Mouse (Mus musculus): ENCODE data around the gene 4933402D24Rik. TPM values are rescaled to one million over a fixed set of nuclear protein-coding genes. Genes with fewer than 3 reads are reported as not detected.
A peak's percentile ranks its signal among the peaks of the same experiment; 100 is the strongest.

The 4933402D24Rik gene
- not detected in 2 replicates for polyA plus RNA-seq (2015; fragmentation: Nextera tagmentation; extraction: Ambion mirVana)

DNA sequence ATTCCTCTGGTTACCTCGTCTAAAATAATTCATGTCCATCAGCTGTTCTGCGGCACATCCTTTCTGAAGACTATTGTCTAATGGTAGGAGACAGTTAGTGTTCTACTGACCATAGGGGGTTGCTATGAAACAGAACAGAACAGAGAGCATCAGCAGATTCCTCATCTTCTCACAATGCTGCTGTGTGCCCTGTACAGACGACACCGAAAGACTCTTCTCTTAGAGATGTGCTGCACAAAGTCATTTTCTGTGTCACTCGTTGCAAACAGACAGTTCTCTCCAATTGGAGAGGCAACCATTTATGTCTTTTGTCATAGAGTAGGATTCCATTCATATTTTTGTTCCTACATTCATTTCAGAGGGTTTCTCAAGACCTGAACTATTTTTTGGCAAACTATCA lies at the start of gene 4933402D24Rik:
Gene 4933402D24Rik (minus strand): TSS at position 101 of the 400 bp plus-strand sequence.
- 77% methylated on average over 5 of the region's 5 CpGs for WGBS
- H3K4me1 ChIP-seq: peaks cover 4% of the 10 kb centered on the region; the same call in 1 of the 2 replicates

DNA sequence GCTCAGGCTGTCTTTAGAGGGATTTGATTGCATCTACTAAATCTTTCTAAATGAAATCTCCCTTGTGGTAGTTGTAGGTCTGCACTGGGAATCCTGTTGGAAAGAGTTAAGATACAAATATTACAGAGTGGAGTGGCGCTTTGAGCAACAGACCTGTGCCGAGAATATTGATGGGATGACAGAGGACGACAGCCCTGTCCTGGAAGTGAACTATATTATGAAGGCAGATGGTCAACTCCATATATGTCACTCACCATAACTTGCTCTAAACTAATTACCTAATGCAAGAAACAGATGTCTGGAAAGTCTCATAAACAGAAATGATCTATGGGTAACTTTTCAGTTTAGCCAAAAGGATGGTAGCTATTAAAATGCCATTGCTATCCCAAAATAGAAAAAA lies 39.5 kb upstream of the 4933402D24Rik start:
- H3K4me1 ChIP-seq: no peaks in the 10 kb centered on the region
- no peaks in the 10 kb centered on the region for H3K36me3 ChIP-seq
- no peak overlapping the region for H3K4me2 ChIP-seq
- H3K27me3 ChIP-seq: no peaks in the 10 kb centered on the region
- ATAC-seq (ENCODE audit: borderline replicate concordance, extremely low read depth, low FRiP score, low TSS enrichment): no peak
- H3K9me3 ChIP-seq: no peaks in the 10 kb centered on the region
- 54% methylated on average over 3 of the region's 3 CpGs for WGBS
- H3K4me3 ChIP-seq: no peak overlapping the region
- no peak overlapping the region for H3K9ac ChIP-seq
- no peak overlapping the region for H3K27ac ChIP-seq

More for the DNA sequence above, at the start of gene 4933402D24Rik:
- Histone ChIP-seq H3K4me3 (no peak within 1 kb of the TSS), H3K27me3 (no peaks in the 10 kb centered on the region), H3K9ac (no peak within 1 kb of the TSS), H3K27ac (no peak within 1 kb of the TSS), H3K36me3 (no peaks in the 10 kb centered on the region), H3K4me2 (no peak within 1 kb of the TSS), H3K9me3 (no peaks in the 10 kb centered on the region)
- no peak for ATAC-seq (ENCODE audit: borderline replicate concordance, extremely low read depth, low FRiP score, low TSS enrichment)

- ATAC-seq (ENCODE audit: borderline replicate concordance, extremely low read depth, low FRiP score, low TSS enrichment): no peak
- no peaks in the 10 kb centered on the region for H3K4me1 ChIP-seq
These were observed 36.0 kb upstream of the 4933402D24Rik start for GRCm38 (mm10) chr1:63805095-63805494.

GRCm38 (mm10) chr1:63794326-63794725 lies 25.3 kb upstream of the 4933402D24Rik start:
- no peak for ATAC-seq (ENCODE audit: borderline replicate concordance, extremely low read depth, low FRiP score, low TSS enrichment)

More at GRCm38 (mm10) chr1:63805095-63805494, 36.0 kb upstream of the 4933402D24Rik start:
- no peaks in the 10 kb centered on the region for H3K27me3 ChIP-seq
- H3K9me3 ChIP-seq: no peaks in the 10 kb centered on the region
- H3K4me3 ChIP-seq: no peak overlapping the region
- no peak overlapping the region for H3K4me2 ChIP-seq
- H3K9ac ChIP-seq: no peak overlapping the region
- H3K27ac ChIP-seq: no peak overlapping the region
- no peaks in the 10 kb centered on the region for H3K36me3 ChIP-seq

GRCm38 (mm10) chr1:63776902-63777630 lies 8.0 kb upstream of the 4933402D24Rik start:
- H3K36me3 ChIP-seq: no peaks in the 10 kb centered on the region
- no peaks in the 10 kb centered on the region for H3K4me1 ChIP-seq
- no peak overlapping the region for H3K9ac ChIP-seq
- ATAC-seq (ENCODE audit: borderline replicate concordance, extremely low read depth, low FRiP score, low TSS enrichment): no peak
- no peak overlapping the region for H3K27ac ChIP-seq
- no peak overlapping the region for H3K4me2 ChIP-seq
- 52% methylated on average over 4 of the region's 4 CpGs for WGBS
- H3K4me3 ChIP-seq: no peak overlapping the region
- no peaks in the 10 kb centered on the region for H3K9me3 ChIP-seq
- no peaks in the 10 kb centered on the region for H3K27me3 ChIP-seq

More at GRCm38 (mm10) chr1:63794326-63794725, 25.3 kb upstream of the 4933402D24Rik start:
- no peaks in the 10 kb centered on the region for H3K9me3 ChIP-seq
- no peak overlapping the region for H3K4me3 ChIP-seq
- H3K9ac ChIP-seq: no peak overlapping the region
- no peaks in the 10 kb centered on the region for H3K4me1 ChIP-seq
- H3K27me3 ChIP-seq: no peaks in the 10 kb centered on the region
- no peaks in the 10 kb centered on the region for H3K36me3 ChIP-seq
- H3K27ac ChIP-seq: no peak overlapping the region
- H3K4me2 ChIP-seq: no peak overlapping the region

- Histone ChIP-seq H3K4me2 (no peak overlapping the region), H3K4me1 (no peaks in the 10 kb centered on the region), H3K27me3 (no peaks in the 10 kb centered on the region), H3K4me3 (no peak overlapping the region), H3K9me3 (no peaks in the 10 kb centered on the region), H3K36me3 (no peaks in the 10 kb centered on the region), H3K9ac (no peak overlapping the region), H3K27ac (no peak overlapping the region)
- ATAC-seq (ENCODE audit: borderline replicate concordance, extremely low read depth, low FRiP score, low TSS enrichment): no peak
- 29% methylated on average over 1 of the region's 1 CpGs for WGBS
These were observed 7.3 kb upstream of the 4933402D24Rik start for GRCm38 (mm10) chr1:63776396-63776795.

- 47% methylated on average over 7 of the region's 7 CpGs for WGBS
- H3K4me2 ChIP-seq: no peak overlapping the region
- H3K9me3 ChIP-seq: no peaks in the 10 kb centered on the region
- H3K27ac ChIP-seq: no peak overlapping the region
- ATAC-seq (ENCODE audit: borderline replicate concordance, extremely low read depth, low FRiP score, low TSS enrichment): no peak
- H3K4me1 ChIP-seq: peaks cover 4% of the 10 kb centered on the region; the same call in 1 of the 2 replicates
- H3K36me3 ChIP-seq: no peaks in the 10 kb centered on the region
- no peak overlapping the region for H3K4me3 ChIP-seq
- no peaks in the 10 kb centered on the region for H3K27me3 ChIP-seq
- no peak overlapping the region for H3K9ac ChIP-seq
These were observed 1.2 kb upstream of the 4933402D24Rik start for GRCm38 (mm10) chr1:63770309-63770708.

GRCm38 (mm10) chr1:63768112-63768511 lies 955 bp downstream of the 4933402D24Rik start:
- no peak for ATAC-seq (ENCODE audit: borderline replicate concordance, extremely low read depth, low FRiP score, low TSS enrichment)
- WGBS: 41% methylated on average over 8 of the region's 8 CpGs
- H3K27me3 ChIP-seq: no peaks in the 10 kb centered on the region
- no peaks in the 10 kb centered on the region for H3K9me3 ChIP-seq
- no peak overlapping the region for H3K27ac ChIP-seq
- H3K9ac ChIP-seq: no peak overlapping the region
- H3K4me2 ChIP-seq: no peak overlapping the region
- H3K36me3 ChIP-seq: no peaks in the 10 kb centered on the region
- no peak overlapping the region for H3K4me3 ChIP-seq
- peaks cover 4% of the 10 kb centered on the region; the same call in 1 of the 2 replicates for H3K4me1 ChIP-seq

DNA sequence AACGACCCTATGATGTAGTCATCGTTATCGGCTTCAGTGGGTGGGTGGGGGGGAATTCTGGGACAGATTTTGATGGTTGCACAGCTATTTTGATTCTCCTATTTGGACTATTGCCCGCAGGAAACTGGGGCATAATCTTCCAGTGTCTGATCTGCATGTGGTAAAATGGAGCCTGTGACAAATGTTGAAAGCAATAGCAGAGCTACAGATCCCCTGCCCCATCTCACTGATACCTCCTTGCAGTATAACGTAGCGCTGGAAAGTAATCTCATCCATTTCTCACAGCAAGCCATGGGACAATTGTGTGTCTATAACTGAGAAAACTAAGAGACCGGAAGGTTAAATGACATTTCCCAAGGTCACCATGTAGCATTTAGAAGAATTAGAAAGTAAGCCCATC lies 4.7 kb downstream of the 4933402D24Rik start:
- no peak overlapping the region for H3K4me2 ChIP-seq
- H3K4me3 ChIP-seq: no peak overlapping the region
- no peak for ATAC-seq (ENCODE audit: borderline replicate concordance, extremely low read depth, low FRiP score, low TSS enrichment)
- H3K27ac ChIP-seq: no peak overlapping the region
- no peak overlapping the region for H3K9ac ChIP-seq
- no peaks in the 10 kb centered on the region for H3K27me3 ChIP-seq
- H3K36me3 ChIP-seq: no peaks in the 10 kb centered on the region
- H3K4me1 ChIP-seq: no peaks in the 10 kb centered on the region
- no peaks in the 10 kb centered on the region for H3K9me3 ChIP-seq
- WGBS: 75% methylated on average over 7 of the region's 7 CpGs

DNA sequence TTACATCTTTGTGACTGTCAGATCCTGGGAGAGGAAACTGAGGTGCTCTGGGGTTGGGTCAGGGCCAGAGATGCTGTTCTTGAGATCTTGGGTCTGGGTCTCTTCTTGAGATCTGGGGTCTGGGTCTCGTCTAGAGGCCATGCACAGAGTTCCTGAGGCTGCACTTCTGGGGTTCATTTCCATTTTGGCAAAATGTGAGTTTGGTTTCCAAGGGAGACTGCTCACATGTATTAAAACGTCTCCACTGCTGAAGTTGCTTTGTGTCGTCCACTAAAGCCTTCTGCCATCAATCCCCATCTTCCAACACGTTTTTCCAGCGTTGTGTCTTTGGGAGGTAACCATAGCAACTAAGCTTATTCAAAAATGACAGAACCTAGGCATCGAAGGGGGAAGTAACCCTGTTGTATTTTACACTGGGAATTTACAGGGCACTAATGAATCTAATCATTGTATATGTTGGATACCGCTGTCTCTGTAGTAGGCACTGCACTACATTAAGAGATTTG lies 5.1 kb downstream of the 4933402D24Rik start:
- no peak for ATAC-seq (ENCODE audit: borderline replicate concordance, extremely low read depth, low FRiP score, low TSS enrichment)
- 37% methylated on average over 7 of the region's 7 CpGs for WGBS
- Histone ChIP-seq H3K27ac (0 out of 2 replicates have a peak overlapping the region, but pooled peaks have one; percentile 29), H3K4me1 (no peaks in the 10 kb centered on the region), H3K9ac (no peak overlapping the region), H3K9me3 (no peaks in the 10 kb centered on the region), H3K36me3 (no peaks in the 10 kb centered on the region), H3K27me3 (no peaks in the 10 kb centered on the region), H3K4me3 (no peak overlapping the region), H3K4me2 (no peak overlapping the region)

DNA sequence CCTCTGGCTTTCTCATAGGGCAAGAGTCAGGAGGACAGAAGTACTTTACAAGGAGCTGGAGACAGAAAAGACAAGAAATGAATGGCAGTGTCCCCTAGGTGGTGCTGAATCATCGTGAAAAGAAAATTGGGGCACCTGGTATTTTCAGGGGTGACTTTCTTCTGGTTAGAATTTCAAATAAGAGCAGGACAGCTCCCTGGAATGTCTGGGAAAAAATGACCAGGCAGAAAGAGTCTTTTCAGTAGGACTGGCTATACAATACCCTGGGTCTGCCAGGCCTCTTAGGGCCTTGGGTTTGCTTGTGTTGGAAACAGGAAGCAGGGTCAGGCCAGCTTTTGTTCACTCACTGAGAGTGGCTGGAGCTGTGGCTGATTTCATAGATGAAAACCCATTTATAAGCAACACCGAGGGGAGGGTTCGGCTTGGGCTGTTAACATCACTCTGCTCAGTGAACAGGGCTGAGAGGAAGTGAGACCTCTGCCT lies 5.8 kb downstream of the 4933402D24Rik start:
- 16% methylated on average over 3 of the region's 3 CpGs for WGBS
- no peak overlapping the region for H3K4me2 ChIP-seq
- H3K36me3 ChIP-seq: no peaks in the 10 kb centered on the region
- H3K9me3 ChIP-seq: no peaks in the 10 kb centered on the region
- no peak overlapping the region for H3K4me3 ChIP-seq
- peak overlapping the region; percentile 29; the same call in 1 of the 2 replicates for H3K27ac ChIP-seq
- H3K4me1 ChIP-seq: no peaks in the 10 kb centered on the region
- H3K27me3 ChIP-seq: no peaks in the 10 kb centered on the region
- ATAC-seq (ENCODE audit: borderline replicate concordance, extremely low read depth, low FRiP score, low TSS enrichment): peak; percentile 72
- H3K9ac ChIP-seq: no peak overlapping the region

GRCm38 (mm10) chr1:63756005-63756404 lies 13.1 kb downstream of the 4933402D24Rik start:
- 61% methylated on average over 2 of the region's 2 CpGs for WGBS
- Histone ChIP-seq H3K4me2 (no peak overlapping the region), H3K27ac (no peak overlapping the region), H3K9ac (no peak overlapping the region), H3K36me3 (peaks cover 17% of the 10 kb centered on the region), H3K9me3 (no peaks in the 10 kb centered on the region), H3K27me3 (no peaks in the 10 kb centered on the region), H3K4me1 (no peaks in the 10 kb centered on the region), H3K4me3 (no peak overlapping the region)
- ATAC-seq (ENCODE audit: borderline replicate concordance, extremely low read depth, low FRiP score, low TSS enrichment): no peak
